Mouse (Mus musculus): ENCODE measurements around the gene Pfn3. TPM values are rescaled to one million over a fixed set of nuclear protein-coding genes. Genes with fewer than 3 reads are reported as not detected.

Pfn3 gene
- total and polyA plus RNA-seq, 2 experiments from 2014 or later = 0.71 to 1.5 TPM

GRCm38 (mm10) chr13:55451296-55451695 lies 36.3 kb upstream of the Pfn3 start:
- no peak overlapping the region for H3K4me2 ChIP-seq (ENCODE audit: low read depth, low read length, poor library complexity, severe bottlenecking)
- TF ChIP-seq CTCF (IDR thresholded peaks at IDR 0.05) = no peak

DNA sequence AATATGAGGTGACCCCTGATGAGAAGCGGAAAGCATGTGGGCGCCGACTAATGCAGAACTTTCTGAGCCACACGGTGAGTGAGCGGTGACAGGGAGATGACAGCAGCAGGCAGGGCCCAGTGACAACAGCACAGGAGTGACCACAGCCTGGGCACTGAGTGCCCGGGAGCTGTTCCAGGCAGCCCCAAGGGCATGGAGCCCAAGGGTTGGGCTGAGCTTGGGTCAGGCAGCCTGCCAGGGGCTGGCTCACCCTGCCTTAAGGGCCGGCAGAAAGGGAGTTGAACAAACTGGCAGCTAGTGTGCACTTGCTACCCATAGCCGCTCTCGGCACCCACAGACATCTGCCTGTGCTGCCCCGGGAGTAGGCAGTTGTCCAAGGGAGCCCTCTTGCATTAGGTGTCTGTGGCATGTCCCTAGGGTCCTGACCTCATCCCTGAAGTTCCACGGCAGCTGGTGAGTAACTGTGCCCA lies 35.5 kb upstream of the Pfn3 start:
- no peaks in the 10 kb centered on the region for H3K9me3 ChIP-seq (ENCODE audit: low read length)
- no peak overlapping the region for H3K27ac ChIP-seq (ENCODE audit: low read depth, low read length)
- ATAC-seq (ENCODE audit: low FRiP score) (0 out of 2 replicates have a peak, but pooled peaks have one; percentile 54), DNase-seq (ENCODE audit: low spot score) (peak; percentile 72)
- WGBS = 87% methylated on average over 11 of the region's 11 CpGs
- no peaks in the 10 kb centered on the region for H3K27me3 ChIP-seq (ENCODE audit: insufficient read depth, low read length)
- no peak overlapping the region for H3K4me3 ChIP-seq (ENCODE audit: low read depth, low read length)
- no peak overlapping the region for H3K9ac ChIP-seq (replicated peaks; ENCODE audit: low read length, poor library complexity, severe bottlenecking)
- TF ChIP-seq CTCF (IDR thresholded peaks at IDR 0.05) = no peak
- no peak overlapping the region for H3K4me2 ChIP-seq (ENCODE audit: low read depth, low read length, poor library complexity, severe bottlenecking)
- H3K4me1 ChIP-seq (ENCODE audit: insufficient read depth, low read length) = peaks cover 9% of the 10 kb centered on the region; the same call in 1 of the 2 replicates
- H3K36me3 ChIP-seq (ENCODE audit: insufficient read depth, low read length) = peaks cover 54% of the 10 kb centered on the region

More at GRCm38 (mm10) chr13:55451296-55451695, 36.3 kb upstream of the Pfn3 start:
- Histone ChIP-seq H3K9ac (replicated peaks; ENCODE audit: low read length, poor library complexity, severe bottlenecking) (no peak overlapping the region), H3K4me3 (ENCODE audit: low read depth, low read length) (no peak overlapping the region), H3K27me3 (ENCODE audit: insufficient read depth, low read length) (no peaks in the 10 kb centered on the region), H3K27ac (ENCODE audit: low read depth, low read length) (no peak overlapping the region), H3K4me1 (ENCODE audit: insufficient read depth, low read length) (peaks cover 6% of the 10 kb centered on the region; the same call in 1 of the 2 replicates), H3K9me3 (ENCODE audit: low read length) (no peaks in the 10 kb centered on the region), H3K36me3 (ENCODE audit: insufficient read depth, low read length) (peaks cover 59% of the 10 kb centered on the region)
- WGBS = 94% methylated on average over 10 of the region's 10 CpGs
- no peak for ATAC-seq (ENCODE audit: low FRiP score)
- DNase-seq (ENCODE audit: low spot score) = no peak

DNA sequence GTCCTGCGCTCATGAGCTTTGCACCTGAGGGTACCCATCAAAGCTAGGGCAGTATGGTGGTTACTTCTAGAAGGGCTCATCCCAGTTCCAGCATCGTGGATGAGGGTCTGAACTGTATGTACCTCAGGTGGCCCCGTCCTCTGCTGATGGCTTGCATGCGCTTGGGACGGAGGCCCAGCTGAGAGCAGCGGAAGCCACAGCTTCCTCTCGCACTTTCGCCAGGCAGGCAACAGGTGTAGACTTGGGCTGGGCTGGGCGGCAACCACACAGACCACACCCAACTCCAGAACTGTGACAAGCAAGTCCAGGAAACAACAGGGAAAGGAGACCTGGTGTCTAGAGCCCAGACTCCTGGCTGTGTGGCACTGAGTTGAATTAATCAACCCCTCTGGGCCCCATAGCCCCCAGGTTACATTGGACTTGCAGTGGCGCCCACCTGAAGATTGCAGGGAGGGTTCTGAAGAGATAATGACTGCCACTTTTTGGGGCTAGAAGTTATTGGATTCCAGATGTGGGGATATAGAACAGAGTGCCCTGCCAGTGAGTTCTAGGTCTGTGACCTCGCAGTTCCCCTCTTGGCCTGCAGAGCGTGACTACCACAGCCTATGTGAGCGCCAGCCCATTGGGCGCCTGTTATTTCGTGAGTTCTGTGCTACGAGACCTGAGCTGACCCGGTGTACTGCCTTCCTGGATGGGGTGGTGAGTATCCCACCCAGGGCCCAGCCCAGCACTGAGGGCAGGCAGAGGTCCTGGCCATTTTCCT lies 34.8 kb upstream of the Pfn3 start:
- no peak for ATAC-seq (ENCODE audit: low FRiP score)
- peaks cover 9% of the 10 kb centered on the region; the same call in 1 of the 2 replicates for H3K4me1 ChIP-seq (ENCODE audit: insufficient read depth, low read length)
- no peak overlapping the region for H3K4me3 ChIP-seq (ENCODE audit: low read depth, low read length)
- H3K9ac ChIP-seq (replicated peaks; ENCODE audit: low read length, poor library complexity, severe bottlenecking) = no peak overlapping the region
- H3K36me3 ChIP-seq (ENCODE audit: insufficient read depth, low read length) = peaks cover 47% of the 10 kb centered on the region
- H3K27ac ChIP-seq (ENCODE audit: low read depth, low read length) = no peak overlapping the region
- TF ChIP-seq CTCF (IDR thresholded peaks at IDR 0.05) = no peak
- no peaks in the 10 kb centered on the region for H3K9me3 ChIP-seq (ENCODE audit: low read length)
- no peak for DNase-seq (ENCODE audit: low spot score)
- H3K27me3 ChIP-seq (ENCODE audit: insufficient read depth, low read length) = no peaks in the 10 kb centered on the region
- 93% methylated on average over 17 of the region's 17 CpGs for WGBS
- no peak overlapping the region for H3K4me2 ChIP-seq (ENCODE audit: low read depth, low read length, poor library complexity, severe bottlenecking)

DNA sequence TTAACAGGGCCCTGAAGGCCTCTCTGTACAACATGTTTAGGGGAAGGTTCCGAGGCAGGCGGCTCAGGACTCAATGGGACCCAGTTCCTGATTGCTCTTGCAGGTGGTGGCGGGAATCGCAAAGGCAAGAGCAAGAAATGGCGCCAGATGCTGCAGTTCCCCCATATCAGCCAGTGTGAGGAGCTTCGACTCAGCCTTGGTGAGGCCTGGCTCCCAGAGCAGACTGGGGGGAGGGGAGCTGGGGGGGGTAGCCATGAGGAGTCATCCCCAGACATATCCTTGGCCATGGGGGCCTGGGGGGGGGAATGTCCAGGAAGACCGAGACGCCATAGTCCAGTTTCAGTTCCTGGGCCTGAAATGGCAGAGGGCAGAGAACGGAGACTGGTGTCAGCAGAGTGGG lies 34.2 kb upstream of the Pfn3 start:
- Histone ChIP-seq H3K36me3 (ENCODE audit: insufficient read depth, low read length) (peaks cover 41% of the 10 kb centered on the region), H3K9me3 (ENCODE audit: low read length) (no peaks in the 10 kb centered on the region)

GRCm38 (mm10) chr13:55448131-55448530 lies 33.1 kb upstream of the Pfn3 start:
- Histone ChIP-seq H3K9me3 (ENCODE audit: low read length) (no peaks in the 10 kb centered on the region), H3K4me1 (ENCODE audit: insufficient read depth, low read length) (peaks cover 9% of the 10 kb centered on the region; the same call in 1 of the 2 replicates), H3K9ac (replicated peaks; ENCODE audit: low read length, poor library complexity, severe bottlenecking) (no peak overlapping the region), H3K27me3 (ENCODE audit: insufficient read depth, low read length) (no peaks in the 10 kb centered on the region), H3K27ac (ENCODE audit: low read depth, low read length) (no peak overlapping the region), H3K4me2 (ENCODE audit: low read depth, low read length, poor library complexity, severe bottlenecking) (no peak overlapping the region), H3K4me3 (ENCODE audit: low read depth, low read length) (no peak overlapping the region), H3K36me3 (ENCODE audit: insufficient read depth, low read length) (peaks cover 32% of the 10 kb centered on the region)
- ATAC-seq (ENCODE audit: low FRiP score) = no peak
- no peak for DNase-seq (ENCODE audit: low spot score)
- no peak for TF ChIP-seq CTCF (IDR thresholded peaks at IDR 0.05)
- WGBS = 93% methylated on average over 5 of the region's 5 CpGs

More for the DNA sequence above, 34.2 kb upstream of the Pfn3 start:
- Histone ChIP-seq H3K9ac (replicated peaks; ENCODE audit: low read length, poor library complexity, severe bottlenecking) (no peak overlapping the region), H3K27ac (ENCODE audit: low read depth, low read length) (no peak overlapping the region), H3K27me3 (ENCODE audit: insufficient read depth, low read length) (no peaks in the 10 kb centered on the region), H3K4me1 (ENCODE audit: insufficient read depth, low read length) (peaks cover 9% of the 10 kb centered on the region; the same call in 1 of the 2 replicates), H3K4me2 (ENCODE audit: low read depth, low read length, poor library complexity, severe bottlenecking) (no peak overlapping the region), H3K4me3 (ENCODE audit: low read depth, low read length) (no peak overlapping the region)
- DNase-seq (ENCODE audit: low spot score) (no peak), ATAC-seq (ENCODE audit: low FRiP score) (no peak)
- 95% methylated on average over 9 of the region's 9 CpGs for WGBS
- TF ChIP-seq CTCF (IDR thresholded peaks at IDR 0.05) = no peak

GRCm38 (mm10) chr13:55447543-55447943 lies 32.5 kb upstream of the Pfn3 start:
- H3K9ac ChIP-seq (replicated peaks; ENCODE audit: low read length, poor library complexity, severe bottlenecking) = no peak overlapping the region
- no peak for DNase-seq (ENCODE audit: low spot score)

More at GRCm38 (mm10) chr13:55447543-55447943, 32.5 kb upstream of the Pfn3 start:
- Histone ChIP-seq H3K27me3 (ENCODE audit: insufficient read depth, low read length) (no peaks in the 10 kb centered on the region), H3K4me2 (ENCODE audit: low read depth, low read length, poor library complexity, severe bottlenecking) (no peak overlapping the region), H3K4me1 (ENCODE audit: insufficient read depth, low read length) (peaks cover 9% of the 10 kb centered on the region; the same call in 1 of the 2 replicates), H3K4me3 (ENCODE audit: low read depth, low read length) (no peak overlapping the region), H3K36me3 (ENCODE audit: insufficient read depth, low read length) (peaks cover 26% of the 10 kb centered on the region), H3K27ac (ENCODE audit: low read depth, low read length) (no peak overlapping the region), H3K9me3 (ENCODE audit: low read length) (no peaks in the 10 kb centered on the region)
- ATAC-seq (ENCODE audit: low FRiP score) = no peak
- no peak for TF ChIP-seq CTCF (IDR thresholded peaks at IDR 0.05)
- WGBS = 65% methylated on average over 3 of the region's 3 CpGs

Measured in midbrain, postnatal 0 days (tissue).